Mouse (Mus musculus) kidney, postnatal 36 days (tissue): ENCODE measurements around the gene Tbc1d10a.

Experiments used
- DNase-seq, 2 experiments: peaks; one replicate each; pipeline ENCODE4 v3.0.0; 2021 to 2022; ENCODE audit warnings: mixed read lengths in 2 of 2

Tbc1d10a gene

DNA sequence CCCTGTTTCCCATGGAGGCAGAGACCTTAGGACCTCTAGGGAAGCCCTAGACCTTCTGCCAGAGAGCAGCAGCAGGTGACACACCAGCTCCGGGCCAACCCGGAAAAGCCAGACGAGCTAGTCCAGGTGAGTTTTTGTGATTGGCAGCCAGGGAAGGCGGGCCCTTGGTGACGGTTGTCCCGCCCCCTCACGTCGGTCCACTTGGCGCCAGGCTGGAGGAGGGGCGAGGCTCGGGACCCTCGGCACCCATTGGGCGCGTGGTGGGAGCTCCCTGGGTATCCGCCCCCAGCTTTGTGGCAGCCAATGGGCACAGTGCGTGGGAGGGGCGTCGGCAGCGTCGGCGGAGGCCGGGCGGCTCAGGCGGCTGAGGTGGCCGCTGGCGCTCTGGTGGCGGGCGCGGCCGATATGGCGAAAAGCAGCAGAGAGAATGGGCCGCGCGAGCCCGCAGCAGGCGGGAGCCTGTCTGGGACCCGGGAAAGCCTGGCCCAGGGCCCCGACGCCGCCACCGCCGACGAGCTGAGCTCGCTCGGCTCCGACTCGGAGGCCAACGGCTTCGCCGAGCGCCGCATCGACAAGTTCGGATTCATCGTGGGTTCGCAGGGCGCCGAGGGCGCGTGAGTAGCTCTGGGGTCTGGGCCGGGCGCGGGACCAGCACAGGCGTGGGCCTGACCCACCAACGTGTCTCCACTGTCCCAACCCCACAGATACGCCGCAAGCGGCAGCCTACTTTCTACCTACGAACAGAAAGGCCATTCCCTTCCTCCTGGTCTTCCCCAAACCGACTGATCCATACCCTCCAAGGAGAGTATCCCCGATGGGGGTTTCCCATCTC is at the start of gene Tbc1d10a:
TSS of gene Tbc1d10a (plus strand) at position 304 of the 832 bp plus-strand sequence.
- peak; percentile 99 for DNase-seq

DNA sequence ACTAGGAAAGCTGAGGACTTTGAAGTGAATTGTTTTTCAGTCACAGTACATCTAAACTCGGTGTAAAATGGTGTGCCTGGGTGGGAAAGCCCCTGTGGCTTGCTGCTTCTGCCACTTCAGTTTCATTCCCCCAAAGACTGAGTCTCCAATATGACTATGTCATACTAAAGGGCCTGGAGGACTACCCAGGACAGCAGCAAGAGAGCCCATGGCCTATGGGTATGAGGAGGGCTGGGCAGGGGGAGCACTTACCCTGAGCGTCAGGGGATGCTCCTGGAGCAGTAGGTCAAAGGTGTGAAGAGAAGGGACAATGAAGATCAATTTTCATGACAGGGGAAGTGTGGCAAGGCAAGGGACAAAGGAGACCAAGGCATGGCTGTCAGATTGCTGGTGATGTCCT is 47.6 kb upstream of the Tbc1d10a start:
- no peak for DNase-seq

DNA sequence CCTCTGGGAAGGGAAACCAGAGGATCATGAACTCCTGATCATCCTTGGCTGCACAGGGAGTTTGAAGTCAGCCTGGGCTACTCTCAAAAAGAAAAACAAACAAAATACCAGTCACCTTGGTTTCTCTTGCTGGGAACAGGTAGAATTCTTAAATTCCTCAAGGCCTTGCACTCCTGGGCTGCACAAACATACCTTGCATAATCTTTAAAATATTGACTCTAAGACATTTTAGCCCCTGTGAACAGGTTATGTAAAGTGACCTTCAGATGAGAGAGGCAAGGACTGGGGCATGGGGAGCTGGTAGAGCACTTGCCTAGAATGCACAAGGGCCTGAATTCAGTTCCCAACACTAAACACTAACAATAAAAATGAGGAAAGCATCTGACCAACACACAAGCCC is 45.1 kb upstream of the Tbc1d10a start:
- DNase-seq: no peak

DNA sequence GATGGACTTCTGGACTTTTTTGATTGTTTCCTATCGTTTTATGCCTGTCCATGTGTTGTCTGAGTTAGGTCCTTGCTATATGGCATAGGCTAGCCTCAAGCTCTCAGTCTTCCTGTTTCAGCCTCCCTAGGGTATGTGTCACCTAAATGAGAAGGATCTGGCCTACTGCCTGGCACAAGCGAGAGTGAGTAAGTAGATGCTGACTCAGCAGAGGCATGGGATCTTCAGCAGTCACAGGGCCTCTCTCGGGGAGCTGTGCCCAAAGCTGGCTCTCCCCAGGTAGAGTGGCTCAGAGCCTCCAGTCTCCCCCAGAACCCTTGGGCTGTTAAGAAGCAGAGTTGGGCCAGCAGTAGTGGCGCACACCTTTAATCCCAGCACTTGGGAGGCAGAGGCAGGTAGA is 44.2 kb upstream of the Tbc1d10a start:
- DNase-seq: no peak

DNA sequence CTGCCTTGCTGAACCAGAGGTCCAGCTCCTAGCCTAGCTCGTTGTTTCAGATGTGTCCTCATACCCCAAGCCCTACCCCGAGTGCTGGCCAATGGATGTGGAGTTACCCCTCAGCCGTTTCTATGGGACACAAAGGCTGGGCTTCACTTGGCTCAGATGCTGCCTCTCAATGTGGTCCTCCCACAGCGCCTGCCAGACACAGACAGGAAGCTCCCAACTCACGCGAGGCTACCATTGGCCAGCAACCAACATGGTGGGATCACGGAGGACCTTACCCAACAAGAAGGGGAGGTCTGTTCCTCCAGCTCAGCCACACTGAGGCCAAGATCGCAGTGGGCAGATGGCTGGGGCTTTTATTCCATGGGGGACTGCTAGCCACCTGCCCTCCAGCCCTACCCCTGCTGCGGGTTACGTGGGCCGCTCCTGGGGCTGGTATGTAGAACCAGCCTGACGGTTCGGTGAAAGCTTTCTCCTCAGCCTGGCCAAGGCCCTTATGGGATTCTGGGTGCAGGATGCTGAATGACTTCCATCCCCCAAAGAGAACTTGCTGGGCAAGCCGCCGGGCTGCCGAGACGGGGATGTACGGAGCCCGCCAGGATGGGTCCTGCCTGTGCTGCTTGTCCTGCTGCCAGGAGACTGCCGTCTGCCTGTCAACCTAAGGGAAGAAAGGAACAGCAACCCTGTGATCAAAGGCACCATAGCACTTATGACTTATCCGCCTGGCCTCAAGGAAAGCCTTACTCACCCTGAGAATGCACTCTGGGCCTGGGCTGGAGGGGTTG is 43.1 kb upstream of the Tbc1d10a start:
- no peak for DNase-seq

DNA sequence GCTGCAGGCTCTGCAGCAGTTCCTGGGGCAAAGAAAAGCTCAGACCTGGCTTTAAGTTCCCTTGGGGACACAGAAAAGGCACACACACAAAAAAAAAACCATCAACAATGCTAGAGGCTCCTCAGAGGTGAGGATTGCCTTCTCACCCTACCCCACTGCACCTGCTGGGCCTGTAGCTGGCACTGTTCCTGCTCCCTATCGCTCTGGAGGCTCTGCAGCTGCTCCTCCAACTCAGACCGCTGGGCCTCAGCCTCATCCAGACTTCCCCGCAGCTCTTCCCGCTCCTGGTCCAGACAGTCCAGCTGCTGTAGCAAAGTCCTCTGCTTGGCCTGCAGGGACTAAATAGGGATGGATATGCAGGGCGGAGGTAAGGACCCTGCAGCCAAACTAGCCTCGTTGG is 40.2 kb upstream of the Tbc1d10a start:
- DNase-seq: no peak

DNA sequence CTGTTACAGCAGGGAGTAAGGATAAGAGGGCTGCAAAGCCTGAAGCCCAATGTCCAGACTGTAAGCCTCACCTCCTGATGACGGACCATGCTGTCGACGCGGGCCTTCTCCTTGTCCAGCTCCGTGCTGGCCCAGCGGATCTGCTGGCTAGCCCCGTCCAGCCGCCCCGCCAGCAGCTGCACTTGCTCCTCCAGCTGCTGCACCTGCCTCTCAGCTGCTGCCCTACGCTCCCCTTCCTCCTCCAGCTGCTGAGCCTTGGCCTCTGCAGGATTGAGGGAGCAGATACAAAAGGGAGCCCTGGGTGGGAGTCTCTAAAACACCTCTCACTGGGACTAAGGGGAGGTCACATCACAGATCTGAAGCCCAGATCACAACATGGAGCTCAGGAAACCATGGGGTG is 39.5 kb upstream of the Tbc1d10a start:
- DNase-seq: no peak

DNA sequence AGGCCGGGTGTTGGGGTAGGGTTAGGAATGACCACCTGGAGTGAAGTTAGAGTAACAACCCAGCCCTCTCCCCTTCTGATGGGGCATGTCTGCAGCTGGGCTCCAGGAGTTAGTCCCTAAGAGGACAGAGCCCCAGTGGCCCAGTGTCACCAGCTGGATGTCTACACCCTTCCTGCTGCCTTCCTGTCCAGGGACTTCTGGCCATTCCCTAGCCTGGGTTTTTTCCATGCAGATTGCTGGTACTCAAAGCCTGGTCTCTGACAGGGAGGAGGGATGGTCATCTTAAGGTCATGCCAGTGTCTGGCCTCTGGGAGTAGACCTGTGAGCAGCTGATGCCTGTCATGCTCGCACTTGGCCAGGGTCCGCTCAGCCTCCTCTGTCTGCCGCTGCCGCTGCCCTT is 38.5 kb upstream of the Tbc1d10a start:
- DNase-seq: peak; percentile 57 to 73

DNA sequence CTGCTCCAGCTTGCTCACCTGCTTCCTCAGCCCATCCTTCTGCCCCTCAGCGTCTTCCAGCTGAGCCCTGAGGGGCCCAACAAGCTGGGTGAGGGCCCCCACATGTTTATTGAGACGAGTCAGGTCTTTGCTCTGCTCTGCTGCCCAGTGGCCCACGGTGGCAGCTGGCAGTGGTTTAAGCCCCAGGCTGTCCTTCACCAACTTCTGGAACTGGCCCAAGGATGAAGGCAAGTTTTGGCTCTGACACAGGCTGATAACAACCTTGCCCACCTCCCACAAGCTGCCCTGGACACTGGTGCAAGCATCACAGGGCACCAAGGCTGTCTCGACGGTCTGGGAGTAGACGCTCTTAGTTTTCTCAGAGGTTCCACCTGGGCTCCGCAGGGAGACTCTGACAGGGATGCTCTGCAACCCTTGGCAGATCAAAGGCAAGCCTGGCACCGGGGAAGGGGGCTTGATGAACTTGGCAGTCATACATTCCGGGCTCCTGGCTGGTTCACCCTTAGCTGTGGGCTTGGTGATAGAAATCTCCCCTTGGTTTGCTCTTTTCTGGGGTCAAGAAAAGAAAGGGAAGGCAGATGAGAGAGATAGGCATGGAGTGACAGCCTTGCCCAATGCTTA is 37.9 kb upstream of the Tbc1d10a start:
- no peak for DNase-seq

DNA sequence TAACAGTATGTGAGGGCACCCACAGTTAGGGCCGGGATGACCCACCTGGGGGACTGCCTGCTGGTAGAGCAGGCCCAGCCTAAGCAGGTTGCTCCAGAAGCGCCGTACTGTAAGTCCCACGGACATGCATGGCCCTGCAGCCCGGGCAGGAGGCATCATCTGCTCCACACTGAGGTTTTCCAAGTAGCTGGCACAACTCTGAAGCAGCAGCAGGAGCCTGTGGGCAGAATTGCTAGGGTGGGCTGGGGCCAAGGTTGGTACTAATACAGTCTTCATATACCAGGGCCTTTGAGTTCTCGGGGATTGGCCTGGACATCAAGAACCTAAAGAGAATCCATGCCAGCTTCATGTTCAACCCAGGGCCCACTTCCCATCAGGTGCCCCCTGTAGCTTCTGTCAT is 36.7 kb upstream of the Tbc1d10a start:
- no peak for DNase-seq

DNA sequence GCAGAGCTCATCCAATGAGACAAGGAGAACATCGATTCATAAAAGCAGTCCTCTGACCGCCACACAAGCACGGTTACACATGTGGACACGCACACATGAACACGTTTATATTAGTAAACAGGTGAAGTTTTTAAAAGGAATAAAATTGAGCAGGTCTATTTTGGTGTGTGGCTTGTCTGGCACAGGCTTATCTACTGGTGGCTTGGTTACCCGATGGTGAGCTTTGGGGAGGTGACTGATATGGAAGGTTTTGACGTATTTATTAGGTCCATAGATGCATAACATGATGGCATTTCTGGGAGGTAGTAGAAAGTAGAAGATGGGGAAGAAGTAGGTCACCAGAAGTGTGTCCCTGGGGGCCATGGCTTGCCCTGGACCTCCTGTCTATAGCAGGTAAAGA is 32.9 kb upstream of the Tbc1d10a start:
- DNase-seq: no peak

DNA sequence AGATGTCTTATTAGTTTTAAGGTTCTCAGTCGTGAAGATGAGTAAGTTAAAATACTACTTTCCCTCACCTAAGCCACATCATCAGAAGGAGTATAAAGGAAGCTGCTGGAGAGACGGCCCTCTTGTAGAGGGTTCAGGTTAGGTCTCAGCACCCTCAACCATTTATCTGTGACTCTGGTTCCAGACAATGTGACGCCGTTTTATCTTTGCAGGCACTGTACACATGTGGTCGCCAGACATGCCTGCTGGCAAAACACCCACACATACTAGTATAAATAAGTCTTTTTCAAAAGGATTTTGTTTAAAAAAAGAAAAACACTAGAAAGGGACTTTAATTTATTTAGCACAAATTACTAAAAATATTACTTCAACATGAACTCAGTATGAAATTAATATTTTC is 30.9 kb upstream of the Tbc1d10a start:
- no peak for DNase-seq

DNA sequence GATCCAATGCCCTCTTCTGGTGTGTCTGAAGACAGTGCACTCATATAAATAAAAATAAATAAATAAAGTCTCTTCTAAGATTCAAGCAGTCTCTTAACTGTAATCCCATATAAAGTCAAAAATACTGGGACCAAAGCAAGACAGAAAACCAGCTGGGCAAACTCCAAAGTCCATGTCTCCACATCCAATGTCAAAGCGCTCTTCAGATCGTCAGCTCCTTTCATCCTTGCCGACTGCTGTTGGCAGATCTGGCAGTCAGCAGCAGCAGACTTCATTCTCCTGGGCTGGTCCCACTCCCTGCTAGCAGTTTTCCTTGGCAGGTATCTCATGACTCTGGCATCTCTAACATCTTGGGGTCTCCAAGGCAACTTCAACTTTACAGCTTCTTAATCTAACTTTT is 27.9 kb upstream of the Tbc1d10a start:
- peak; percentile 29 to 66 for DNase-seq

DNA sequence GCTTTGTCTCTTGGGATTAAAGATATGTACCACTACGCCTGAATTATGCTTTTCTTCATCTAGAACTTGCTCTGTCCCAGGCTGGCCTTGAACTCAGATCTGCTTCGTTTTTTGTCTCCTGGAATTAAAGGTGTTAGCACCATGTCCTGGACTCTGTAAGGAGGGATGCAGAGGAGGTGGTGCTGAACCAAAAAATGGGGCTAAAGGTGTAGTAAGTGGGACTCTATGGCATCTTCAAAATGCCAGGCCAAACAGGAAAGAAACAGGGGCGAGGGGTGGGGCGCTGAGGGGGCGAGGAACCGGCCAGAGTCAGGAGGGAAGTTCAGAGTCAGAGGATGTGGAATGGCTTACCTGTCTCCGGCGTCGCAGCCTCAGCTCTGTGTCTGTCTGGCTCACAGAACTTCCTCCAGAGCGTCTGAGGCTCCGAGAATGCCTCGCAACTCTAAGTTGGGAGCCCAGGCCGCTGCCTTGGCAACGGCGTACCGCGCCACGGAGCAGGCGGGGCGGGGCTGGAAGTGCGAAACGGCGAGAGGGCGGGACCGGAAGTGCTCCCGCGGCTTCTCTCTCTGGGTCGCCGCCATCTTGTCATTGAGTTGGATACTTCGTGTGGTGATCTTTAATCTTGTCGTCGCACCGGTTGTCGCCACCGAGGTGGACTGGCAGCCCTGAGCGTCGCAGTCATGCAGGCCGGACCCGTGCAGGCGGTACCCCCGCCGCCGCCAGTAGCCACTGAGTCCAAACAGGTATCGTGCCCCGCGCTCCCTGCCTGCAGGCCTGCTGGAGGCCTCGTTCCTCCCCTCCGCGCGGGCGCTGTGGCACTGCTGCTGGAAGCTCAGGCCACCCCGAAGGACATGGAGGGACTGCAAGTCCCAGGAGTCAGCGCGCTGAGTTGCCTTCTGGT is 26.5 kb upstream of the Tbc1d10a start, which contains the start of the genes Ccdc157 and Sf3a1:
TSS of gene Ccdc157 (minus strand) at position 486 of the 901 bp plus-strand sequence.
TSS of gene Sf3a1 (plus strand) at position 543 of the 901 bp plus-strand sequence.
- peak; percentile 95 to 98 for DNase-seq

DNA sequence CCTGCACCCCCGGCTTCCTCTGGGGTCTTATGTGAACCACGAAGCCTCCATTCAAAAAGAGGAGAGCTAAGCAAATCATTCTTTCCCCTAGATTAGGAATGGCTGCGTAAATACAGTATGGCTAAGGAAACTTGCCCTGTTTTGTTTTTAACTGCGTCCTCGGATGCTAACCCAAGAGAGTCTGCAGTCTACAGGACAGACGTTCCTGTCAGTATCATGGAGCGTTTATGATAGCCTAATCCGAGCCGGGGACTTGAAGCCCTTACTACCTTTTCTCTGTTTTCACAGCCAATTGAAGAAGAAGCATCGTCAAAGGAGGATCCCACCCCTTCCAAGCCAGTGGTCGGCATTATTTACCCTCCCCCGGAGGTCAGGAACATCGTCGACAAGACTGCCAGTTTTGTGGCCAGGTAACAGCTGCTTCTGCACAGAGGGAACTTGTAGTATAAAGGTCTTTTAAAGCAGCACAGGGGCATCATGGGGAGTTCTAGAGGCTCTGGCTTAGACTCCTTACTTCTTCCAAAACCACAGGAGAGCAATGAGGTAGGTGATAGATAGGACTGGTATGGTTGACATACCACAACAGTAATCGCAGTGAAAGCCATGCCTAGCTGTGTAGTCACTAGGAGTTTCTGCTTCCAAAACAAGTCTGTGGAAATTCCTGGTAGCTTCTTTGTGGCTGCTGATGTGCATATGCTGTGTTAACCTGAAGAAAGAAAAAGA is 25.7 kb upstream of the Tbc1d10a start:
- DNase-seq: no peak

DNA sequence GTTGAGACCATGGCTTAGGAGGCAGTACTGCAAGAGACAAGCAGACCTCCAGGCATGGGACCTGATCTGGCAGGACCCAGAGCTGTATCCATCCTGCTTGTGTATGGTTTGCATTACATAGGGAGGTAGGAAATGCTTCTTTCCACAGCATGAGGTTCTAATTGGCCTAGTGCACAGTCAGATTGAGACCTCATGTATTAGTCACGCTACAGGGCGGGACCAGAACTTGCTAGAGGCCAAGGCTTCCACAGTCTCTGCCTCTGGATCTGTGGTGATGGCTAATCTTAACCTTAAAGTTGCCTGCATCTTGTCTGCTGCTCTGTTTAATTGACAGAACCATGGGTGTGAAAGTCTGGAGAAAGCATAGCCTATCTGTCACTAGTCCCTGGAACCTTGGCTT is 21.9 kb upstream of the Tbc1d10a start:
- DNase-seq: no peak

DNA sequence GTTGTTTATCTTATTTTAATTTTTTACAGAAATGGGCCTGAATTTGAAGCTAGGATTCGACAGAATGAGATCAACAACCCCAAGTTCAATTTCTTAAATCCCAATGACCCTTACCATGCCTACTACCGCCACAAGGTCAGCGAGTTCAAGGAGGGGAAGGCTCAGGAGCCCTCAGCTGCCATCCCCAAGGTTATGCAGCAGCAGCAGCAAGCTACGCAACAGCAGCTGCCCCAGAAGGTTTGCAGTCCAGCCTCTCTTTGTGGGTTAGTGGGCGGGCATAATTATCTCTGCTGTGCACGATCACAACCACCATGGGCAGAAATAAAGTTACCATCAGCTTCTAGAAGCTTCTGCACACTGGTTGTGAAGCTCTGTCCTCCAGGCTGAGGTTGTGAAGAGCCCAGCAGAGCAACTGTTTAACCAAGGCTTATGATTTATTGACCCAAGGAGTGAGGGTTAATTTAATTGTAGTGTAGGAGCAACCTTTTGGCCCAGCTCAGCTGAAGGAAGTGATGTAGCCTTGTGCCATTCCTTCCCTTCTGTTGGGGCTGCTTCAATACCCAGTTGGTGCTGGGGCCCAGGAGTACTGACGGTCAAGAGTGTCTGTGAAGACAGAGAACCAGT is 20.0 kb upstream of the Tbc1d10a start:
- DNase-seq: no peak

DNA sequence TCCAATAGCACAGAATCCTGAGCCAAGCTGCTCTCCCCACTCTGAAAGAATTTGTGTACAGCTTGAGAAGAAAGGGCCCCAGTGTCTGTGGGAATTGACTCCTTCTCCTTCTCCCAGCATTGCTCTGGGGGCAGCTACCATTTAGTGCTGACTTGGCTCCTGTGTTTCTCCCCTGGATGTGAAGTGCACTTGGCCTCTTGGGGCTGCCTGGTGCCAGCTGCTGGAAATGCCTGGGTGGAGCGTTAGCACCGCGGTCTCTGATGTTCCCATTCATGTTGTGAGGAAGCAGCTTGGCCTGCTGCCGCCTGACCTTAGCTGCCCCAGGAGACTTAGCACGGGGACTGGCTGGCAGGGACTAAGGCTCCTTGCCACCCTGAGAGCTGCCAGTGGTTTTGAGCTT is 12.0 kb upstream of the Tbc1d10a start:
- DNase-seq: peak in 1 of 2 experiments; percentile 63

DNA sequence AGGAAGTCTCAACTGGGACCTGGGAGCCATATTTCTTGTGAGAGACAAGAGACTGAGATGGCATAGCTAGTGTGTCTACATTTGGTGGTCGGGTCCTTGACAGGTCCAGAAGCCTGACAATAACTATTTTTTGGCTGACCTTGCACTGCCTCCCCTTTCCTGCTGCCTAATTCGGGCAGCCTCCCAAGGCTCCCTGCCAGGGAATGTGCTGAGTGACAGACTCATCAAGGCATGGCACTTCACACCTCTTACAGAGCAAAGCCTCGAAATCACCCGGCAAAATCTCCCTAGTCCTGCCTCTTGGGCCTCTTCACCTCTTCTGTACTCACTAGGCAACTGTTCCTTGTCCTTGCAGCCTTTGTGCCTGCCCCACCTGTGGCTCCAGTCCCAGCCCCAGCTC is 8.9 kb upstream of the Tbc1d10a start:
- DNase-seq: peak in 1 of 2 experiments; percentile 43

DNA sequence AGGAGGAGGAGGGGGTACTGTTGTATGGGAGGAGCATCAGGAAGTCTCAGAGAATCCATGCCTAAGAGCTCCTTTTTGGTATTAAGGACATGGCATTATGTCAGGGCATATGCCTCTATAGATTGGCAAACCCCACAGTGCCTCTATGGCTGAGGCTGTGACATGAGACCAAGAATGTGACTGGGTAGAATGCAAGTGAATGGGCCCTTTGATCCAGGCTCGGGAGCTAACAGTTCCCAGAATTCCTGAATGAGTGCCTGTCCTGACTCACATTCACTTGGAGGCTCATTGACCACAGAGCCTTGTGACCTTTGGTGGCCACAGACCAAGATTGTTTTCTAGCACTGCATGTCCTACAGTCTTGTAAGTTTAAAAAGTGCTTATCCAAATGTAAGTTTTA is 4.5 kb upstream of the Tbc1d10a start:
- DNase-seq: peak in 1 of 2 experiments; percentile 42

DNA sequence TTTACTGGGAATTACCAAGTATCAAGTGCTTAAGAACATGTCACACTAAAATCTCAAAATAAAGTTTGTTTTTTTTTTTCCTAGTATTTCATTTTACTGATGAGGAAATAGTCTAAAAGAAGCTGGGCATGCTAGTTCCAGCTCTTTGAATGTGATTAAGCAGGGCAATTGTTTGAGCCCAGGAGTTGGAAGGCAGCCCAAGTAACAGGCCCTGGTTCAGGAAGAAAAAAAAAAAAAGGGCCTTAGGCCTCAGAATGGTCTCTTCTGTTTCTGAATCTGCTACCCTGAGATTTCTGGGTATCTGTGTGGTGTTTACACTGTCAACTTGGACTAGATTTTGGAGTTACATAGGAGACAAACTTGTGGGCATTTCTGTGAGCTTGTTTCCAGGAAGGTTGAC is 3.1 kb upstream of the Tbc1d10a start:
- peak in 1 of 2 experiments; percentile 63 for DNase-seq
